Mouse (Mus musculus) retina, adult 2 months (tissue): ENCODE results near the gene Arl13b.

Experiments used
- DNase-seq: peaks from one replicate; pipeline ENCODE4 v3.0.0-alpha.2; 2012; ENCODE audit warnings: low read depth, low spot score

Gene Arl13b

GRCm38 (mm10) chr16:62846498-62847312, at the start of gene Arl13b:
Arl13b (minus strand) TSS chr16:62847040.
- peak; percentile 95 for DNase-seq

GRCm38 (mm10) chr16:62895824-62896223, 49.0 kb upstream of the Arl13b start:
- no peak for DNase-seq

GRCm38 (mm10) chr16:62874065-62874464, 27.2 kb upstream of the Arl13b start:
- DNase-seq, result no peak

GRCm38 (mm10) chr16:62873180-62873579, 26.3 kb upstream of the Arl13b start:
- DNase-seq, result no peak

GRCm38 (mm10) chr16:62872688-62873117, 25.9 kb upstream of the Arl13b start:
- no peak for DNase-seq

GRCm38 (mm10) chr16:62861455-62861854, 14.6 kb upstream of the Arl13b start:
- no peak for DNase-seq

- DNase-seq, result no peak
Observed at GRCm38 (mm10) chr16:62860140-62860539, 13.3 kb upstream of the Arl13b start.

GRCm38 (mm10) chr16:62858018-62858417, 11.2 kb upstream of the Arl13b start:
- DNase-seq, result no peak

GRCm38 (mm10) chr16:62857498-62857897, 10.7 kb upstream of the Arl13b start:
- DNase-seq, result no peak

- DNase-seq, result no peak
Observed at GRCm38 (mm10) chr16:62856273-62856672, 9.4 kb upstream of the Arl13b start.

GRCm38 (mm10) chr16:62855385-62855784, 8.5 kb upstream of the Arl13b start:
- no peak for DNase-seq

GRCm38 (mm10) chr16:62854191-62855068, 7.6 kb upstream of the Arl13b start, which contains the start of gene Pros1:
Pros1 (plus strand) TSS chr16:62854307.
- DNase-seq, result no peak

- no peak for DNase-seq
Observed at GRCm38 (mm10) chr16:62853611-62854126, 6.8 kb upstream of the Arl13b start.

- DNase-seq, result no peak
Observed at GRCm38 (mm10) chr16:62852464-62853252, 5.8 kb upstream of the Arl13b start.

GRCm38 (mm10) chr16:62845341-62845740, 1.5 kb downstream of the Arl13b start:
- DNase-seq, result no peak

GRCm38 (mm10) chr16:62834016-62834735, 12.7 kb downstream of the Arl13b start:
- DNase-seq, result no peak

- peak; percentile 67 for DNase-seq
Observed at GRCm38 (mm10) chr16:62832481-62832880, 14.4 kb downstream of the Arl13b start.

- no peak for DNase-seq
Observed at GRCm38 (mm10) chr16:62832027-62832426, 14.8 kb downstream of the Arl13b start.

- no peak for DNase-seq
Observed at GRCm38 (mm10) chr16:62826156-62827001, 20.5 kb downstream of the Arl13b start.

GRCm38 (mm10) chr16:62822472-62822871, 24.4 kb downstream of the Arl13b start:
- DNase-seq, result no peak
